Mouse (Mus musculus) urinary bladder, postnatal 10 days (tissue): ENCODE measurements around the gene Msn.

ENCODE experiments used
- DNase-seq: peaks from one replicate; pipeline ENCODE4 v3.0.0; 2022; ENCODE audit warnings: low spot score

The Msn gene

GRCm38 (mm10) chrX:96095509-96096499 lies at the start of gene Msn:
Gene Msn, plus strand, starts transcription at chrX:96096042.
- DNase-seq: no peak

- DNase-seq: no peak
Observed at GRCm38 (mm10) chrX:96052798-96053197, 43.0 kb upstream of the Msn start.

- DNase-seq: no peak
Observed at GRCm38 (mm10) chrX:96077747-96078146, 18.1 kb upstream of the Msn start.

GRCm38 (mm10) chrX:96086259-96086658 lies 9.6 kb upstream of the Msn start:
- no peak for DNase-seq

GRCm38 (mm10) chrX:96096513-96097210 lies 820 bp downstream of the Msn start:
- no peak for DNase-seq

- no peak for DNase-seq
Observed at GRCm38 (mm10) chrX:96097491-96097970, 1.7 kb downstream of the Msn start.

- no peak for DNase-seq
Observed at GRCm38 (mm10) chrX:96099003-96099402, 3.2 kb downstream of the Msn start.

- DNase-seq: no peak
Observed at GRCm38 (mm10) chrX:96107427-96108291, 11.8 kb downstream of the Msn start.

- no peak for DNase-seq
Observed at GRCm38 (mm10) chrX:96113106-96113634, 17.3 kb downstream of the Msn start.

- DNase-seq: no peak
Observed at GRCm38 (mm10) chrX:96115501-96115900, 19.7 kb downstream of the Msn start.

- DNase-seq: no peak
Observed at GRCm38 (mm10) chrX:96117366-96117765, 21.5 kb downstream of the Msn start.

GRCm38 (mm10) chrX:96119997-96120396 lies 24.2 kb downstream of the Msn start:
- DNase-seq: no peak

- no peak for DNase-seq
Observed at GRCm38 (mm10) chrX:96121912-96122311, 26.1 kb downstream of the Msn start.

GRCm38 (mm10) chrX:96126803-96127202 lies 31.0 kb downstream of the Msn start:
- no peak for DNase-seq

GRCm38 (mm10) chrX:96130139-96130538 lies 34.3 kb downstream of the Msn start:
- no peak for DNase-seq

- DNase-seq: no peak
Observed at GRCm38 (mm10) chrX:96130663-96131062, 34.8 kb downstream of the Msn start.

- DNase-seq: no peak
Observed at GRCm38 (mm10) chrX:96133260-96133659, 37.4 kb downstream of the Msn start.

- DNase-seq: no peak
Observed at GRCm38 (mm10) chrX:96134243-96134661, 38.4 kb downstream of the Msn start.

GRCm38 (mm10) chrX:96134840-96135580 lies 39.2 kb downstream of the Msn start:
- no peak for DNase-seq

- no peak for DNase-seq
Observed at GRCm38 (mm10) chrX:96135581-96135980, 39.7 kb downstream of the Msn start.

- DNase-seq: no peak
Observed at GRCm38 (mm10) chrX:96139262-96139661, 43.4 kb downstream of the Msn start.
